Mouse (Mus musculus): ENCODE measurements around the gene Sbno2. TPM values are rescaled to one million over a fixed set of nuclear protein-coding genes. Genes with fewer than 3 reads are reported as not detected.

The Sbno2 gene
- polyA plus RNA-seq, 1 experiment: 29.4 TPM

DNA sequence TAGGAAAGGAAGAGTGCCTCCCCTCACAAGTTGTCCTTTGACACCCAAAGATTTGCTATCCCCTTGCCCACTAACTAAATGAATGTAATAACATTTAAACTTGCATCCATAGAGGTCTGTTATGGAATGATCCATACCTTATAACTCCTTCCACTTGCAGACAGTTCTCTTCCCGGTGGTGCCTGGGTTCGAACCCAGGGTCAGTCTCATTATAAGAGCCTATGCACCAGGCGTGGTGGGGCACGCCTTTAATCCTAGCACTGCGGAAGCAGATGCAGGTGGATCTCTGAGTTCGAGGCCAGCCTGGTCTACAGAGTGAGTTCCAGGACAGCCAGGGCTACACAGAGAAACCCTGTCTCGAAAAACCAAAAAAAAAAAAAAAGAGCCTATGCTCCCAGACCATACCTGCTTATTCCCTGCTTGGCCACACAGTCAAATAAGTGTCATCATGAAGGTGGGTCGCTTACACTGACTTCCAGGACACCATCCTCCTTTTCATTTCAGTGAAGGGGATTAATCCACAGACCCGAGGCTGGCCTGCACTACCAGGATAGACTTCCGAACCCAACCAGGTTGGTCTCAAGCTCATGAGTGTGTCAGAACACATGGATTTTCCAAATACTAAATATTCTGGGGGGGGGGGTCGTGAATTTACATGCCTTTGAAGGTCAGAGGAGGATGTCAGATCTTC, 34.7 kb upstream of the Sbno2 start:
- Histone ChIP-seq H3K4me3 (ENCODE audit: insufficient read depth, poor library complexity, severe bottlenecking) (no peak overlapping the region), H3K79me2 (ENCODE audit: control insufficient read depth, insufficient read depth) (peaks cover 30% of the 10 kb centered on the region), H3K27me3 (ENCODE audit: control insufficient read depth, insufficient read depth, insufficient read length) (no peaks in the 10 kb centered on the region), H3K36me3 (ENCODE audit: control insufficient read depth, insufficient read depth) (peaks cover 19% of the 10 kb centered on the region), H3ac (ENCODE audit: control insufficient read depth, insufficient read length, low read depth) (no peak overlapping the region), H3K79me3 (ENCODE audit: low read depth) (peaks cover 23% of the 10 kb centered on the region)
- TF ChIP-seq MYOD1 (IDR thresholded peaks at IDR 0.05; ENCODE audit: control insufficient read depth, insufficient read length, low read depth) (no peak), CTCF (IDR thresholded peaks at IDR 0.05; ENCODE audit: control insufficient read depth, insufficient read depth, insufficient read length) (no peak), CEBPB (IDR thresholded peaks at IDR 0.05; ENCODE audit: low read depth) (no peak), FOSL1 (IDR thresholded peaks at IDR 0.05; ENCODE audit: insufficient read depth, low read length, poor library complexity, severe bottlenecking) (no peak), MYOG (IDR thresholded peaks at IDR 0.05; ENCODE audit: control insufficient read depth, extremely low read depth, insufficient read length) (no peak), MAX (IDR thresholded peaks at IDR 0.05) (no peak), USF1 (IDR thresholded peaks at IDR 0.05; ENCODE audit: low read depth) (no peak)

DNA sequence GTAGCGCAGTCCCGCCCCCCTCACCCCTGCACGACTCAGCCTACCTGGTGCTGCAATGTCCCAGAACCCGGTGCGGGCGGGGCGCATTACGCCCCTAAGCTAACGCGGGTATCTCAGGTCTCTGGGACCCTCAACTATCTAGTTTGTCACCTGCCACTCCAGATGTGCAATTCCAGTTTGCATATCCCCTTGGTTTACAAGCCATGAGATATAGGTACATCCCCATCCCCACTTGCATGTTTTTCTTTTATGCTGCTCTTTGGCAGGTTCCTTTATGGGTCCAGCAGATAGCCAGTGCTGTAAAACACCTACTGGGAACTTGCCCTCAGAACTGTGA, 34.0 kb upstream of the Sbno2 start:
- H3ac ChIP-seq (ENCODE audit: control insufficient read depth, insufficient read length, low read depth): peak overlapping the region; percentile 1

DNA sequence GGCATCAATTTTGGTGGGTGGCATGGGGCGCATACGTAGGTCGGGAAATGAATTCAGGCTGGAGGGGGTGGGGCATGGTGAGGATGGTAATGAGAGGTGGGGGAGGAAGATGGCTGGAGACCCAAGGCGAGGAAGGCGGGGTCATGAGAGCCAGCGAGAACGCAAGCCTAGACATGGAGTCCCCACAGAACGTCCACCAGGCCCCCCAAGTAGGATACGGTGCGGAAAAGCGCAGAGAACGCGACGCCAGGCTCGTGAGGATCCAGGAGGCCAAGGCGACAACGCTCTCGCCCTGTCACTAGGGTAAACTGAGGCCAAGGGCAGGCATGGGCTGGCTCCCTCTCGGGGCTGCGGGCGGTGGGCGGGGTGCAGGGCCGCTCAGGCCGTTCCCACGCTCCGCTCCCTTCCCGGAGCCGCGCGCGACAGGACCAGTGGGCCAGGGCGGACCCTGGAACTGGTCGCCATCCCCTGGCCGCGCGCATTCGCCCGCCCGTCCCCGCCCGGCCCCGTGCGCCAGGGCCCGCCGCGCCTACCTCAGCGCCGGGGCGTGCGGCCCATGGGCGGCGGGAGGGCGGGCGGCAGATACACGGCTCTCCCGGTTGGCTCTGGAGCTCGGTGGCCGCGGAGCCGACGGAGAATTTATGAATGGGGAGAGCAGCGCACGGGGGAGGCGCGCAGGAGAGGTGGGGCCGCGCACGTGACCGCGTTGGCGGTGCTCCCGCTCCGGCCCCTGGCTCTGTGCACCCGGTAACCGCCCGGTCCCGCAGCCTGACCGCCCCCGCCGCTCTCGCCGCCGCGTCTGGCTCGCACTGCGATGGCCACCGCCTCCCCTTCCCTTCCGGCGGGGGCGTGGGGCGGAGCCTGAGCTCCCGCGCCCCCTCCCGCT, 33.4 kb upstream of the Sbno2 start, which contains the start of gene Atp5d:
TSS of gene Atp5d (plus strand) at position 80 of the 886 bp plus-strand sequence.
- Histone ChIP-seq H3ac (ENCODE audit: control insufficient read depth, insufficient read length, low read depth) (peak within 1 kb of the TSS; percentile 88), H3K79me2 (ENCODE audit: control insufficient read depth, insufficient read depth) (peaks cover 17% of the 10 kb centered on the region), H3K79me3 (ENCODE audit: low read depth) (peaks cover 15% of the 10 kb centered on the region), H3K4me3 (ENCODE audit: insufficient read depth, poor library complexity, severe bottlenecking) (peak within 1 kb of the TSS; percentile 37), H3K27me3 (ENCODE audit: control insufficient read depth, insufficient read depth, insufficient read length) (no peaks in the 10 kb centered on the region), H3K36me3 (ENCODE audit: control insufficient read depth, insufficient read depth) (peaks cover 6% of the 10 kb centered on the region)
- TF ChIP-seq MYOD1 (IDR thresholded peaks at IDR 0.05; ENCODE audit: control insufficient read depth, insufficient read length, low read depth): no peak
- TF ChIP-seq MAX (IDR thresholded peaks at IDR 0.05): no peak
- TF ChIP-seq MYOG (IDR thresholded peaks at IDR 0.05; ENCODE audit: control insufficient read depth, extremely low read depth, insufficient read length): no peak
- TF ChIP-seq USF1 (IDR thresholded peaks at IDR 0.05; ENCODE audit: low read depth): peak; percentile 70
- TF ChIP-seq CTCF (IDR thresholded peaks at IDR 0.05; ENCODE audit: control insufficient read depth, insufficient read depth, insufficient read length): no peak

More for the DNA sequence above, 34.0 kb upstream of the Sbno2 start:
- Histone ChIP-seq H3K4me3 (ENCODE audit: insufficient read depth, poor library complexity, severe bottlenecking) (peak overlapping the region; percentile 37), H3K27me3 (ENCODE audit: control insufficient read depth, insufficient read depth, insufficient read length) (no peaks in the 10 kb centered on the region), H3K36me3 (ENCODE audit: control insufficient read depth, insufficient read depth) (peaks cover 12% of the 10 kb centered on the region), H3K79me2 (ENCODE audit: control insufficient read depth, insufficient read depth) (peaks cover 23% of the 10 kb centered on the region), H3K79me3 (ENCODE audit: low read depth) (peaks cover 19% of the 10 kb centered on the region)
- no peak for TF ChIP-seq MYOG (IDR thresholded peaks at IDR 0.05; ENCODE audit: control insufficient read depth, extremely low read depth, insufficient read length)
- TF ChIP-seq FOSL1 (IDR thresholded peaks at IDR 0.05; ENCODE audit: insufficient read depth, low read length, poor library complexity, severe bottlenecking): no peak
- TF ChIP-seq CEBPB (IDR thresholded peaks at IDR 0.05; ENCODE audit: low read depth): no peak
- no peak for TF ChIP-seq USF1 (IDR thresholded peaks at IDR 0.05; ENCODE audit: low read depth)
- no peak for TF ChIP-seq MYOD1 (IDR thresholded peaks at IDR 0.05; ENCODE audit: control insufficient read depth, insufficient read length, low read depth)
- no peak for TF ChIP-seq MAX (IDR thresholded peaks at IDR 0.05)
- TF ChIP-seq CTCF (IDR thresholded peaks at IDR 0.05; ENCODE audit: control insufficient read depth, insufficient read depth, insufficient read length): no peak

DNA sequence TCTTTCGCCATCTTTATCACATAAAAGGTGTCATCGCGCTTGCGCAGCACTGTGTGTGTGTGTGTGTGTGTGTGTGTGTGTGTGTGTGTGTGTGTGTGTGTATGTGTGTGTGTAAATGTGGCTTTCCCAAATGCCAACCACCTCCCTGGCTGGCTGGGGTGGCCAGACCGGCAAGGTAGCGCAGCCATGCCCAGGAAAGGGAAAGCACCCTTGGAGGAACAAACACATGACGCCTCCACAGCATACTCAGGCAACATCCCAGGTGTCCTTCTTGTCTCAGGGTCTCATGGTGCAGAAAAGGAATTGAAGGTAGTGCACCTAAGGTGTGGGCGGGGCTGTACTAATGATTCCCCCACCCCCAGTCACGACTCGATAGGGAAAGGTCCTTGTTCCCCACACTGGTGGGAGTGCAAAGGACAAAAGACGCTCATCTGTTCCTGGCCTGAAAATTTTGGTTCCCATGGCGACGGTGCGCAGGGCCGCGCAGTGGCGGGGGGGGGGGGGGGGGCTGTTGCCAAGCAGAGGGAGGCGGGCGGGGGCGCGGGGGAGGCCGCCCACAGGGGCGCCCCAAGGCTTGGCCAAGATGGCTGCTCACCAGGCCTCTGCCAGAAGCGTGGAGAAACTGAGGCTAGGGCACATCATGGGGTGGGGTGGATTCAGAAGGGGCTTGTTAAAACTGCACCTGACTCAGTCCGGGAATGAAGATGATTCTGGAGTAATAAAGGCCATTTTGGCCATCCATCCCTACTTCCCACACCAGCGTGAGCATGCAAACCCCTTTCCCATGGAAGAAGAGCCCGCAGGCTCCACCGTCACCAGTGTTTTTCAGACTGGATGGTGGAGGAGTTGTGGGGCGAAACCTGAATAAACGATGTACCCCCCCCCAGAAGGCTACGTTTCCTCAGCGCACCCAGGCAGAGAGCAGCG, 32.5 kb upstream of the Sbno2 start:
- Histone ChIP-seq H3K27me3 (ENCODE audit: control insufficient read depth, insufficient read depth, insufficient read length) (no peaks in the 10 kb centered on the region), H3ac (ENCODE audit: control insufficient read depth, insufficient read length, low read depth) (peak overlapping the region; percentile 88), H3K36me3 (ENCODE audit: control insufficient read depth, insufficient read depth) (no peaks in the 10 kb centered on the region), H3K79me3 (ENCODE audit: low read depth) (peaks cover 7% of the 10 kb centered on the region), H3K79me2 (ENCODE audit: control insufficient read depth, insufficient read depth) (peaks cover 8% of the 10 kb centered on the region), H3K4me3 (ENCODE audit: insufficient read depth, poor library complexity, severe bottlenecking) (peak overlapping the region; percentile 37)
- TF ChIP-seq MAX (IDR thresholded peaks at IDR 0.05) (no peak), FOSL1 (IDR thresholded peaks at IDR 0.05; ENCODE audit: insufficient read depth, low read length, poor library complexity, severe bottlenecking) (no peak), MYOD1 (IDR thresholded peaks at IDR 0.05; ENCODE audit: control insufficient read depth, insufficient read length, low read depth) (no peak), CTCF (IDR thresholded peaks at IDR 0.05; ENCODE audit: control insufficient read depth, insufficient read depth, insufficient read length) (no peak), MYOG (IDR thresholded peaks at IDR 0.05; ENCODE audit: control insufficient read depth, extremely low read depth, insufficient read length) (no peak), USF1 (IDR thresholded peaks at IDR 0.05; ENCODE audit: low read depth) (no peak), CEBPB (IDR thresholded peaks at IDR 0.05; ENCODE audit: low read depth) (no peak)
